Mouse (Mus musculus) lung, adult 2 months (tissue): ENCODE results near the gene Scgb1b11.
"Not testable (repeated sequence)": the region's sequence is repeated elsewhere in the genome, so short reads cannot be mapped to it uniquely, and the experiment has no call there.

ENCODE experiments used
- CTCF ChIP-seq: fragments of 200-500 bp; IDR thresholded peaks from 2 replicates; pipeline ENCODE4 v1.5.1; 2011; ENCODE audit warnings: mild to moderate bottlenecking, low read length, control low read depth; ENCODE audit not compliant: insufficient read depth
- POLR2A ChIP-seq: fragments of 200-500 bp; IDR thresholded peaks from 2 replicates; pipeline ENCODE4 v1.6.1; 2011; ENCODE audit warnings: low read depth, mild to moderate bottlenecking, control low read depth, low read length, borderline replicate concordance; ENCODE audit errors: extremely low read depth

DNA sequence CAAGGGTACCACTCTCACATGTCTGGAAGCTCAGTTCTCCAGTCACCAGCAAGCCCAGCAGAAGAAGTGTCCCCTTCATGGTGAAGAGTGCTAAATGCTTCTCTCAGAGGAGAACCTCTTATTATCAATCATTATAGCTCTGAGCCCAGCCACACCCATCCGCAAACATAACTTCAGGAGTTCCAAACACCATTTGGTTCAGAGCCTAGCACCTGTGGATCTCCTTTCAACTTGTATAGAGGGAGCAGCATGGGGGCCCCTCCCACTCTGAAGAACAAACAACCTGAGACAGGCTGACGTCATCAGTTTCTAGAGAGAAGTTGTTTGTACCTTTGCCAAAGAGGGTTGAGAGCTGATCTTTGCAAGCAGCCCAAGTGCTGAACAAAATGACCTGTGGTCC, 11.6 kb upstream of the Scgb1b11 start, which contains the start of gene Scgb2b11:
- not testable (repeated sequence) for TF ChIP-seq POLR2A, CTCF
